Mouse (Mus musculus) urinary bladder, postnatal 10 days (tissue): Measurements from ENCODE around the gene Magi1.

Experiments
- DNase-seq: peaks from one replicate; pipeline ENCODE4 v3.0.0; 2022; ENCODE audit warnings: low spot score

Gene Magi1

GRCm38 (mm10) chr6:93726829-93727455, 556.8 kb downstream of the Magi1 start:
- no peak for DNase-seq

GRCm38 (mm10) chr6:93726121-93726520, 557.6 kb downstream of the Magi1 start:
- DNase-seq, result no peak

GRCm38 (mm10) chr6:93724749-93725148, 559.0 kb downstream of the Magi1 start:
- no peak for DNase-seq

GRCm38 (mm10) chr6:93723226-93723625, 560.5 kb downstream of the Magi1 start:
- DNase-seq, result no peak

GRCm38 (mm10) chr6:93719532-93719931, 564.2 kb downstream of the Magi1 start:
- no peak for DNase-seq

GRCm38 (mm10) chr6:93718385-93718784, 565.3 kb downstream of the Magi1 start:
- no peak for DNase-seq

GRCm38 (mm10) chr6:93717826-93718375, 565.8 kb downstream of the Magi1 start:
- DNase-seq, result no peak

- DNase-seq, result no peak
Observed at GRCm38 (mm10) chr6:93716686-93717625, 566.8 kb downstream of the Magi1 start.

GRCm38 (mm10) chr6:93715181-93716180, 568.2 kb downstream of the Magi1 start:
- no peak for DNase-seq

GRCm38 (mm10) chr6:93704350-93704749, 579.4 kb downstream of the Magi1 start:
- DNase-seq, result no peak

- DNase-seq, result no peak
Observed at GRCm38 (mm10) chr6:93699436-93699835, 584.3 kb downstream of the Magi1 start.

- no peak for DNase-seq
Observed at GRCm38 (mm10) chr6:93697956-93698355, 585.8 kb downstream of the Magi1 start.

GRCm38 (mm10) chr6:93678766-93679165, 605.0 kb downstream of the Magi1 start:
- DNase-seq, result no peak

GRCm38 (mm10) chr6:93666731-93667130, 617.0 kb downstream of the Magi1 start:
- no peak for DNase-seq

- no peak for DNase-seq
Observed at GRCm38 (mm10) chr6:93665056-93665805, 618.5 kb downstream of the Magi1 start.

- DNase-seq, result no peak
Observed at GRCm38 (mm10) chr6:93661139-93661538, 622.6 kb downstream of the Magi1 start.

GRCm38 (mm10) chr6:93659534-93659933, 624.2 kb downstream of the Magi1 start:
- DNase-seq, result no peak

GRCm38 (mm10) chr6:93657187-93657974, 626.3 kb downstream of the Magi1 start:
- DNase-seq, result no peak

- DNase-seq, result no peak
Observed at GRCm38 (mm10) chr6:93648581-93649230, 635.0 kb downstream of the Magi1 start.
